Comparison of ENCODE assay signal across 8 mouse cellular contexts in genomic region chr13:80882716-80883135, GRCm38 (mm10). TPM values are rescaled to one million over a fixed set of nuclear protein-coding genes. Genes with fewer than 3 reads are reported as not detected.
DNase-seq lines count a peak whose midpoint lies in the region; ATAC-seq and TF ChIP-seq lines count a peak whose summit lies in the region.

No protein-coding gene starts in this region.

- H3K4me1 ChIP-seq in heart, embryonic 13.5 days: peaks cover 9% of the 10 kb centered on the region
- H3K4me1 ChIP-seq in E14TG2a.4 (replicated peaks; ENCODE audit: low read depth, low read length): peaks cover 15% of the 10 kb centered on the region
- H3K4me1 ChIP-seq in embryonic facial prominence, embryonic 15.5 days: peaks cover 4% of the 10 kb centered on the region; the same call in 1 of the 2 replicates
- H3K4me1 ChIP-seq in intestine, embryonic 16.5 days (ENCODE audit: control insufficient read depth, insufficient read depth, low read length): no peaks in the 10 kb centered on the region

- H3K9me3 ChIP-seq in heart, embryonic 13.5 days: no peaks in the 10 kb centered on the region
- no peaks in the 10 kb centered on the region for H3K9me3 ChIP-seq in E14TG2a.4 (ENCODE audit: low read length)
- no peaks in the 10 kb centered on the region for H3K9me3 ChIP-seq in embryonic facial prominence, embryonic 15.5 days (replicated peaks)
- H3K9me3 ChIP-seq in intestine, embryonic 16.5 days (ENCODE audit: control insufficient read depth, low read length): no peaks in the 10 kb centered on the region

- WGBS in heart, embryonic 13.5 days: 1% methylated on average over 23 of the region's 23 CpGs
- WGBS in embryonic facial prominence, embryonic 15.5 days: 0% methylated on average over 23 of the region's 23 CpGs
- WGBS in intestine, embryonic 16.5 days: under 1% methylated on average over 23 of the region's 23 CpGs

- H3K36me3 ChIP-seq in heart, embryonic 13.5 days: peaks cover 2% of the 10 kb centered on the region
- H3K36me3 ChIP-seq in E14TG2a.4 (ENCODE audit: insufficient read depth, low read length): peaks cover 5% of the 10 kb centered on the region
- no peaks in the 10 kb centered on the region; the same call in 1 of the 2 replicates for H3K36me3 ChIP-seq in embryonic facial prominence, embryonic 15.5 days
- no peaks in the 10 kb centered on the region for H3K36me3 ChIP-seq in intestine, embryonic 16.5 days (ENCODE audit: control insufficient read depth, insufficient read depth, low read length)

- TF ChIP-seq CTCF in E14TG2a.4 (conservative IDR thresholded peaks at IDR 0.05; ENCODE audit: low read length): no peak

- H3K4me3 ChIP-seq in heart, embryonic 13.5 days: peak overlapping the region; percentile 91
- H3K4me3 ChIP-seq in E14TG2a.4 (replicated peaks; ENCODE audit: low read length): peak overlapping the region; percentile 86
- H3K4me3 ChIP-seq in embryonic facial prominence, embryonic 15.5 days (replicated peaks): peak overlapping the region; percentile 71
- peak overlapping the region; percentile 90 for H3K4me3 ChIP-seq in intestine, embryonic 16.5 days (ENCODE audit: low read length)

- intact Hi-C loops in gastrocnemius, postnatal 14 days (cut with DNase I; ENCODE audit: low total_unique reads): no loop called here

- H3K9ac ChIP-seq in heart, embryonic 13.5 days: peak overlapping the region; percentile 100
- H3K9ac ChIP-seq in embryonic facial prominence, embryonic 15.5 days: peak overlapping the region; percentile 33
- peak overlapping the region; percentile 100 for H3K9ac ChIP-seq in intestine, embryonic 16.5 days (ENCODE audit: low read depth, low read length)

- H3K4me2 ChIP-seq in heart, embryonic 13.5 days: peak overlapping the region; percentile 72
- H3K4me2 ChIP-seq in embryonic facial prominence, embryonic 15.5 days (replicated peaks): peak overlapping the region; percentile 51
- H3K4me2 ChIP-seq in intestine, embryonic 16.5 days (ENCODE audit: low read depth, low read length): peak overlapping the region; percentile 59

- no peaks in the 10 kb centered on the region for H3K27me3 ChIP-seq in heart, embryonic 13.5 days (replicated peaks)
- H3K27me3 ChIP-seq in E14TG2a.4 (ENCODE audit: insufficient read depth, low read length): no peaks in the 10 kb centered on the region
- no peaks in the 10 kb centered on the region for H3K27me3 ChIP-seq in embryonic facial prominence, embryonic 15.5 days
- H3K27me3 ChIP-seq in intestine, embryonic 16.5 days (replicated peaks; ENCODE audit: control insufficient read depth, insufficient read depth, low read length): no peaks in the 10 kb centered on the region

- ATAC-seq in heart, embryonic 13.5 days (ENCODE audit: extremely low read depth, insufficient number of reproducible peaks, low FRiP score, low TSS enrichment): peak; percentile 20; the same call in 1 of the 2 replicates
- ATAC-seq in embryonic facial prominence, embryonic 15.5 days (ENCODE audit: insufficient number of reproducible peaks, low FRiP score, low TSS enrichment, low read depth): peak; percentile 22
- peak; percentile 45 for ATAC-seq in intestine, embryonic 16.5 days

- no peak for DNase-seq in heart, adult 11 months
- peak; percentile 80 for DNase-seq in neural tube, embryonic 10.5 days (ENCODE audit: extremely low spot score, low spot score)
- DNase-seq in gastrocnemius, postnatal 14 days: no peak
- DNase-seq in spleen, adult 18-20 months: no peak

- H3K27ac ChIP-seq in heart, embryonic 13.5 days (replicated peaks): peak overlapping the region; percentile 100
- H3K27ac ChIP-seq in embryonic facial prominence, embryonic 15.5 days (replicated peaks): peak overlapping the region; percentile 100
- peak overlapping the region; percentile 93 for H3K27ac ChIP-seq in intestine, embryonic 16.5 days (ENCODE audit: low read length)

RNA-seq across cellular contexts. Expression of gene Arrdc3, which starts 0.5 kb away (rescaled TPM):
- polyA plus RNA-seq in heart, embryonic 13.5 days (2015; fragmentation: Nextera tagmentation; extraction: Ambion mirVana): 42.8 and 45.0 TPM in 2 replicates
- polyA plus RNA-seq in embryonic facial prominence, embryonic 15.5 days (2015; fragmentation: Nextera tagmentation; extraction: Ambion mirVana): 45.7 and 51.8 TPM in 2 replicates
- polyA plus RNA-seq in intestine, embryonic 16.5 days (2015; fragmentation: Nextera tagmentation; extraction: Ambion mirVana): 36.2 and 40.9 TPM in 2 replicates
- total RNA-seq in gastrocnemius, postnatal 14 days (2021): 10 to 100 TPM; 35.2 to 62.4 TPM

Comparison
In these comparisons a context has a peak if more than half of its experiments do, and no peak if none do; other contexts are left out.
1. H3K9ac ChIP-seq: peak in every context shown above with its lines; median percentile 100 in heart, embryonic 13.5 days; 100 in intestine, embryonic 16.5 days; 33 in embryonic facial prominence, embryonic 15.5 days.